Mouse (Mus musculus): ENCODE measurements around the gene Plcb1.

DNA sequence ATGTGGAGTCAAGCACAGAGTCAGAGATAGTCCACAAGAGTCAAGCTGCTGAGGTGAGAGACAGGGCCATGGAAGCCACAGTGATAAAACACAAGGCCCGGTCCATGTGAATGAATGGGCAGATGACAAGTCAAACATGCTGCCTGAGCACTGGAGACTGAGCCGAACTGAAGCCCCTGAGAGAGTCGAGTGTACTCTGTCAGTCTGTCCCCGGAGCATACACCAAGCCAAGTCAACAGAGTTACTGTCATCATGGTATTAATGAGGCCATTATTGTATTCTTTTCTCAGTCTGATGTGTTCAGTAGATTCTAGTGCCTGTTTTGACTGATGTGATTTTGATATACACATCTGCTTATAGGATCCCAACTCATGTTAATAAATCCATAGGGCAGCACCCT, 521.9 kb downstream of the Plcb1 start:
- TF ChIP-seq CTCF (IDR thresholded peaks at IDR 0.05; ENCODE audit: control insufficient read depth, insufficient read depth, insufficient read length) (no peak), USF1 (IDR thresholded peaks at IDR 0.05; ENCODE audit: low read depth) (no peak), MYOD1 (IDR thresholded peaks at IDR 0.05; ENCODE audit: control insufficient read depth, insufficient read length, low read depth) (no peak), MYOG (IDR thresholded peaks at IDR 0.05; ENCODE audit: control insufficient read depth, extremely low read depth, insufficient read length) (no peak), MAX (IDR thresholded peaks at IDR 0.05) (no peak), FOSL1 (IDR thresholded peaks at IDR 0.05; ENCODE audit: insufficient read depth, low read length, poor library complexity, severe bottlenecking) (no peak)
